Mouse (Mus musculus) gastrocnemius, postnatal 10 days (tissue): ENCODE results near the gene Cacna1d. TPM values are rescaled to one million over a fixed set of nuclear protein-coding genes. Genes with fewer than 3 reads are reported as not detected.

ENCODE experiments used
- DNase-seq: peaks from one replicate; pipeline ENCODE4 v3.0.0; 2021; ENCODE audit warnings: mixed read lengths
- total RNA-seq, 2 experiments: library from RNA; stranded (reverse); gene quantifications; 2 replicates each; pipeline ENCODE4 v1.2.3; 2021

Gene Cacna1d
- total RNA-seq, 2 experiments from 2014 or later: 1.2 to 1.4 TPM

- DNase-seq: peak; percentile 21
These were observed 327.2 kb downstream of the Cacna1d start for GRCm38 (mm10) chr14:30163733-30164708.

- DNase-seq: peak; percentile 58
These were observed 343.5 kb downstream of the Cacna1d start for GRCm38 (mm10) chr14:30147774-30148173.

- DNase-seq: no peak
These were observed 352.8 kb downstream of the Cacna1d start for GRCm38 (mm10) chr14:30138379-30138964.

GRCm38 (mm10) chr14:30137961-30138360 is 353.3 kb downstream of the Cacna1d start:
- no peak for DNase-seq

GRCm38 (mm10) chr14:30136965-30137364 is 354.3 kb downstream of the Cacna1d start:
- DNase-seq: peak; percentile 74

DNA sequence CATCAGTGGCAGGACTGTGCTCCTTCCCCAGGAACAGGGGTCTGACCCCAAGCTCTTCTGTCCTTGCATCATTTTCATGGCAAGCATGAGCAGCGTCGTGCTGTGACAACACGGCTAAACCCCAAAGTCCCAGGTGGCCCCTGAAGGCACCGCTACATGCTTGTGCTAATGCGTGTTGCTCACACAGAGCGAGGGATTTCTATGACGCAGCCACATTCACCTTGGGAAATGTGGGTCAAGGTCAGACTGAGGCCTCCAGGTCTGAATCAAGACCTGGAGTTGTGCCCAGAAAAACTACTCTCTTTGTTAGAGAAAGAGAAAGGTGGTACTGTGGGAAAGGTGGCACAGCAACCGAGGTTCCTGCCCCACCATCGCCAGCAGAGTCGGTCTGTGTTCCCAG is 355.9 kb downstream of the Cacna1d start:
- no peak for DNase-seq

DNA sequence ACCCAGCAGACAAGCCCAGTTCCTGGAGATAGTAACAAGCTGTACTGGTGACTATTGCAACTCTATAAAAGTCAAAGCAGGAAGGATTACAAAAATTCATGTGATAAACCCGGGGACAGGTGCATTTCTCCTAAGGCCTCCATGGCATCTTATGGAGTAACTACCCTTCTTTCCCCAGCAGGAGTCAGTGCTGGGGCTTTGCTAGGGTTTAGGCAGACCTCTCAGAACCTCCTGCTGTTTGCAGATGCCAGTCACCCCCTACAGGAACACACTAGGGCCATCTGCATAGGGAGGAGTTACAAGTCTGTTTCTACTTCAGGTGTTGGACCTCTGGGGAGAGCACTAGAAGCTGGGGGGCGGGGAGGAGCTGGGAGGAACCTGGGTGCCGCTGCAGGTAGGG is 357.6 kb downstream of the Cacna1d start:
- DNase-seq: no peak

- DNase-seq: no peak
These were observed 360.0 kb downstream of the Cacna1d start for GRCm38 (mm10) chr14:30131256-30131655.

DNA sequence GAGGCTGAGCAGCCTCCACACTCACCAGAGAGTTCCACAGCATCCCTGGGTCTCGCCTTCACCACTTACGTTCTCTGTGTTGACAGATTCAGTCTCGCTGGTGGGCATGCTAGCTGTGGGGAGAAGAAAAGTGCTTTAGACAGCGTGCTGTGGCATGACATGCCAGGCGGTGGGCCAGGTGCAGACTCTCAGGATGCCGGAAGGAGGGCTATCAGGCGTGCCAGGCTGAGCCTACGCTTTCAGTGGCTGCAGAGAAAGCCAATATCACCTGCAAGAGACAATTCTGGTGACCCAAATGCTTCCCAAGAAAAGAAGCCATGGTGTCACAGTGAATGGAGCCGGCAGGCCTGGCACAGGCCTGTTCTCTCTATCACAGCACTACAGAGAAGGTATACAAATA is 361.2 kb downstream of the Cacna1d start:
- no peak for DNase-seq

- peak; percentile 43 for DNase-seq
These were observed 361.9 kb downstream of the Cacna1d start for GRCm38 (mm10) chr14:30129378-30129777.

DNA sequence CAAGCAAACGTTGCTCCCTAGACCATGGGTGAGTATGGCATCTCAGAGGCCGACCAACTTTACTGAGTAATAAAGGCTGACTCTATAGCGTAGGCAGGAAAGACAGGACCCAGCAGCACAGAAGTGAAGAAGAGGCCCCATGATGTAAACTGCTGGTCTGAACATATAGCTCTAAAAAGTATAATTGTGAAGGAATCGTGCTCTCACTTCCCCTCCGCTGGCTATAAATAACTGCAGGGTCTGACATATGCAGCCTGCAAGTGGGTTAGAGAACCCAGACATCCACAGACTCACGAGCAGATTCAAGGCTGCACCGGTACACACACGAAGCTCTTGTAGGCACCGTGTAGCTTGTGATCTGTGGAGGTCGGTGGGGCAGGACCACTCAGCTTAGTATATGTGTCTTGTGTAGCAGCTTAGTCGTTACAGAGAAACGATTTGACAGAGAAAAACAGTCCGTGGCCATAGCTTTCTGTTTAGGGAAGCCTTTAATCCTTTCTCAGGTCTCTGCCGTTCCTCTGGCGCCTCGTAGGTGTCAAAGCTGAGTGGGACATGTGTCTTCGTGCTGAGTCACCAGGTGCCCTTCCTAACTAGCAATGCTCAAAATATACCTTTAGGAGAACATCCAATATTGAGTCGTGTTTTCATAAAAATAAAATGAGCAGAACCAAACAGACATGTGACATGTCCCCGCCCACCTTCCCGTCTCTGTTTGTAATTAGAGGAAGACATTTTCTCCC is 366.1 kb downstream of the Cacna1d start:
- DNase-seq: no peak

DNA sequence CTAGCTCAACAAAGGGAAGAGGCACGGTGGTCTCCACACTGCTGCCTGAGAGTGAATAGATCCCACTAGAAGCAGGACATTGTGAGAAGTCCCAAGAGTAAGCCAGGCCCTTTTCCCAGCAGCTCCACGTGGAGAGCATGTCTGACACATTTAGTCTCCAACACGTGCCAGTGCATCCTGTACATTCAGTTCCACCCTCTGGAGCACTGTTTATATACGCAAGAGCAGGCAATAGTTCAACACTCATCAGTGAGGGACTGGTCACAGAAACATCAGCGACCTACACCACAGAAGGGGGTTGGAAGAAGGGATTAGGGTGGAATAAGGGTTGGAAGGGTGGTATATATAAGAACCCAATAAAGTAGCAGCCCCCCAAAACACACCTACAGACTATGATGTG is 371.2 kb downstream of the Cacna1d start:
- no peak for DNase-seq

DNA sequence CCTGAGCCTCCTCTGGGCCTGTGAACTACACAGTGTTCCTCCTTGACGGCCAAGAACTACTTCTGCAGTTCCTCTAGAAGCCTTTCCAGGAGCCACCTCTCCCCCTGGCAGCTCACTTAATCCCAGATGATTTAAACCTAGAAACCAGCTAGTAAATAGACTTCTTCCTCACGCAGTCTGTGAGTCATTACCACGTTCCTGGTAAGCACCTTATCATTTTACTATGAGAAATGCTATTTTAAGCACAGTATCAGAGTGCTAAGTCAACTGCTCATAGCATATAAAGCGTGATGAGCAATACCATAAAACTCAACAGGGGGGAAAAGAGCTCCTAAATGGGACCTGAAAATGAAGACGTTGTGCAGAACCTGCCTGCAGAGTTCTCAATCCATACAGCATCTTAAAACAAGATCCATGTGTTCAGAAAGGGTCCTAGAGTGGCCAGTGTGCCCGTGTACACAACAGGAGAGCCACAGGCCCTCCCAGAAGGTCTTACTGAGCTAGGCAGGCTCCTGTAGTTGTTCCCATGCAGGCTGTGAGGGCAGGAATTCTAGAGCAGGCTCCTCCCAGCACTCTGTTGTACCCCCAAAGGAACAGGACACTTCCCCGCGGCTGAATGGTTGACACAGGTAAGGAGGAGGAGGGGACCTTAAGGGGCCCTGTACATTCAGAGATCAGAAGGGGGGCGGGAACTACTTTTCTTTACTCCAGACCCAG is 377.7 kb downstream of the Cacna1d start:
- no peak for DNase-seq

DNA sequence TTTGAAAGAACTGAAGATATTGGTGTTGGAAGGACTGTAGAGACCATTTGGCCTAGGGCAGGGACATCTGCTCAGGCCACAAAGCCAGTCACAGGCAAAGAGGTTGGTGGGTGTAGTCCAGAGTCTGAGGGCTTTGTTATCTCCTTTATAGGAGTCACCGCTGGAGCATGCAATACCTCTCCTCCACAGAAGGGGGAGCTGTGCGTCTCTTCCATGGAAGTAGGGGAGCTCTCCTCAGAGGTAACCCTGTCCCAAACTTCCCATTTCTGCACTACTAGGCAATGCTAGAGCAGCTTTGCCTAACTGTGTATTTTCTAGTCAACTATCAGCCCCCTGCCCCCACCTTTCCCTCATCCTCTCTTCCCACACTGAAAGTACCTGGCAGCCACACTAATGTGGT is 382.2 kb downstream of the Cacna1d start:
- DNase-seq: no peak

DNA sequence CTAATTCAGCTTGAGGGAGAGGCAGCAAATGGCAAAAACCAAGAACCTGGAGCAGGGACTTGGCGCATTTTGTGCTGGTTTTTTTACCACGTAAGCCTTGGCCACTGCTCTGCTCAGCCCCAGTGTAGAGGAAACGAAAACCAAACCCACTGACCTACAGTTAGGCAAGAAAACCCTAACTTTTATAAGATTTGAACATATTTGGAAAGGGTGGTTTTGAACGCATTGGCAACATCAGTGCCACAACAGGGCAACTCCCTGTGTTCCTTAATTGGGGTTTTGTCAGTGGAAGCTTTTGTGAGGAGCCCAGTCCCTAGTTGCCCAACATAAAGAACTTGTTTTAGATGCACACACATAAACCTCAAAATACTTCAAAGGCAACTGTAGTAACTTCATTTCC is 384.7 kb downstream of the Cacna1d start:
- no peak for DNase-seq

GRCm38 (mm10) chr14:30105551-30105950 is 385.7 kb downstream of the Cacna1d start:
- no peak for DNase-seq

DNA sequence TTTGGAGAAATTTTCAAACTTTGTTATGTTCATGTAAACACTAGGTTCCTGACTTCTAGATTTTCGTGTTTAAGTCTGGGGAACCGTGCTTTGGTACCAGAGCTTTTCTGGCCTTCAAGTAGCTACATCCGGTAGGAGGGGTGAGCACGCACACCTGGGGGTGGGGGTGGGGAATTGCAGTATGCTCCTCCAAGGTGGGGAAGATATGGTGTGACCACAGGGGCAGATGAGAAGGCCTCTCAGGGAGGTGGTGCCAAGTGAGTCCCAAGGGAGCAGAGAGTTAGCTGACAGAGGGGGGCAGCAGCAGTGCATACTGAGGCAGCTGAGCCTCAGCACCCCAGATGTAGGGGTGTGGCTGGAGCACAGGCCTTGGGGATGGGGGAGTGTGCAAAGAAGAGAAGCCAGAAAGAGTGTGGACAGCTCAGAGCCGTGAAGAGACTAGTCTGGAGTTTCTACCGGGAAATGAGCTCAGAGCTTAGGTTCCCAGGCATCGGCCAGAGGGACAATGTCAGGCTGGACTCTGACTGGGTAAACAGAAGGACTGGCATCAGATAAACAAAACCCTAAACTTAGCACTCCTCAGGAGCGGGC is 387.2 kb downstream of the Cacna1d start:
- no peak for DNase-seq

- DNase-seq: no peak
These were observed 394.0 kb downstream of the Cacna1d start for GRCm38 (mm10) chr14:30097239-30097638.

- DNase-seq: no peak
These were observed 398.8 kb downstream of the Cacna1d start for GRCm38 (mm10) chr14:30092426-30092825.

- DNase-seq: no peak
These were observed 399.2 kb downstream of the Cacna1d start for GRCm38 (mm10) chr14:30092021-30092420.

DNA sequence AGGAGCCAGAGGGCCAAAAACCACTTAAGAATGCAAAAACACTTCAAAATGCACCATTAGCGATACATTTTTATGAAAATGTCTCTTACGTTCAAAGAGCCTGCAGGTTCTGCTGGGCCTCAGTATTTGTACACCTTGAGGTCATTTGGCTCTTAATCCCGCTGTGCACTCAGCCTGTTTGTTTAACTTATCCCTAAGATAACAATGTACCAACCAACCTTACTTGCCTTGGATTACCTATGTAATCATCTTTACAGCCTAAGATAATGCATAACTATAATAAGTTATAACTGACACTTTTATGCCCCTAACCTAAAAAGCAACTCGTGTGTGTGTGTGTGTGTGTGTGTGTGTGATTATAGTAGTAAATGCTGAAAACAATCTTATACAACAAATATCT is 411.5 kb downstream of the Cacna1d start:
- no peak for DNase-seq
